Mouse (Mus musculus): ENCODE data around the gene Errfi1. TPM values are rescaled to one million over a fixed set of nuclear protein-coding genes. Genes with fewer than 3 reads are reported as not detected.
"Not testable (repeated sequence)": the region's sequence is repeated elsewhere in the genome, so short reads cannot be mapped to it uniquely, and the experiment has no call there.

Errfi1 gene
- polyA plus RNA-seq, 1 experiment from 2014 or later, result 70.2 TPM

GRCm38 (mm10) chr4:150896896-150897624 is 43.3 kb downstream of the Errfi1 start:
- no peak for ATAC-seq (ENCODE audit: low read depth)
- 91% methylated on average over 26 of the region's 26 CpGs for WGBS
- Histone ChIP-seq H3K9ac (replicated peaks; ENCODE audit: low read depth, low read length) (no peak overlapping the region), H3K27me3 (ENCODE audit: control insufficient read depth, insufficient read depth, low read length) (no peaks in the 10 kb centered on the region), H3K9me3 (ENCODE audit: control insufficient read depth, low read length) (no peaks in the 10 kb centered on the region), H3K4me2 (ENCODE audit: low read depth, low read length) (no peak overlapping the region), H3K27ac (ENCODE audit: low read depth, low read length) (no peak overlapping the region), H3K4me1 (ENCODE audit: control insufficient read depth, insufficient read depth, low read length) (no peaks in the 10 kb centered on the region), H3K4me3 (ENCODE audit: low read depth, low read length) (no peak overlapping the region), H3K36me3 (ENCODE audit: control insufficient read depth, insufficient read depth, low read length) (peaks cover 27% of the 10 kb centered on the region; the same call in 1 of the 2 replicates)

GRCm38 (mm10) chr4:150898716-150899365 is 45.1 kb downstream of the Errfi1 start:
- 58% methylated on average over 13 of the region's 13 CpGs for WGBS
- Histone ChIP-seq H3K4me3 (ENCODE audit: low read depth, low read length) (no peak overlapping the region), H3K4me1 (ENCODE audit: control insufficient read depth, insufficient read depth, low read length) (no peaks in the 10 kb centered on the region), H3K9ac (replicated peaks; ENCODE audit: low read depth, low read length) (no peak overlapping the region), H3K27ac (ENCODE audit: low read depth, low read length) (no peak overlapping the region), H3K9me3 (ENCODE audit: control insufficient read depth, low read length) (no peaks in the 10 kb centered on the region), H3K27me3 (ENCODE audit: control insufficient read depth, insufficient read depth, low read length) (no peaks in the 10 kb centered on the region), H3K4me2 (ENCODE audit: low read depth, low read length) (no peak overlapping the region), H3K36me3 (ENCODE audit: control insufficient read depth, insufficient read depth, low read length) (peaks cover 42% of the 10 kb centered on the region)
- peak; percentile 58; the same call in 1 of the 2 replicates for ATAC-seq (ENCODE audit: low read depth)

GRCm38 (mm10) chr4:150900486-150900885 is 46.8 kb downstream of the Errfi1 start:
- Histone ChIP-seq H3K9me3 (ENCODE audit: control insufficient read depth, low read length) (no peaks in the 10 kb centered on the region), H3K27ac (ENCODE audit: low read depth, low read length) (no peak overlapping the region), H3K36me3 (ENCODE audit: control insufficient read depth, insufficient read depth, low read length) (peaks cover 45% of the 10 kb centered on the region), H3K27me3 (ENCODE audit: control insufficient read depth, insufficient read depth, low read length) (no peaks in the 10 kb centered on the region), H3K4me3 (ENCODE audit: low read depth, low read length) (no peak overlapping the region), H3K4me1 (ENCODE audit: control insufficient read depth, insufficient read depth, low read length) (no peaks in the 10 kb centered on the region), H3K9ac (replicated peaks; ENCODE audit: low read depth, low read length) (no peak overlapping the region), H3K4me2 (ENCODE audit: low read depth, low read length) (no peak overlapping the region)
- WGBS, result 96% methylated on average over 13 of the region's 13 CpGs
- no peak for ATAC-seq (ENCODE audit: low read depth)

GRCm38 (mm10) chr4:150901651-150902050 is 47.9 kb downstream of the Errfi1 start:
- Histone ChIP-seq H3K9me3 (ENCODE audit: control insufficient read depth, low read length) (no peaks in the 10 kb centered on the region), H3K27me3 (ENCODE audit: control insufficient read depth, insufficient read depth, low read length) (no peaks in the 10 kb centered on the region), H3K4me1 (ENCODE audit: control insufficient read depth, insufficient read depth, low read length) (no peaks in the 10 kb centered on the region), H3K36me3 (ENCODE audit: control insufficient read depth, insufficient read depth, low read length) (peaks cover 46% of the 10 kb centered on the region), H3K4me2 (ENCODE audit: low read depth, low read length) (no peak overlapping the region), H3K27ac (ENCODE audit: low read depth, low read length) (no peak overlapping the region), H3K4me3 (ENCODE audit: low read depth, low read length) (no peak overlapping the region), H3K9ac (replicated peaks; ENCODE audit: low read depth, low read length) (no peak overlapping the region)
- 54% methylated on average over 9 of the region's 9 CpGs for WGBS
- ATAC-seq (ENCODE audit: low read depth), result no peak

GRCm38 (mm10) chr4:150902062-150902461 is 48.3 kb downstream of the Errfi1 start:
- ATAC-seq (ENCODE audit: low read depth), result no peak
- Histone ChIP-seq H3K27me3 (ENCODE audit: control insufficient read depth, insufficient read depth, low read length) (no peaks in the 10 kb centered on the region), H3K36me3 (ENCODE audit: control insufficient read depth, insufficient read depth, low read length) (peaks cover 42% of the 10 kb centered on the region), H3K9ac (replicated peaks; ENCODE audit: low read depth, low read length) (no peak overlapping the region), H3K4me2 (ENCODE audit: low read depth, low read length) (no peak overlapping the region), H3K4me1 (ENCODE audit: control insufficient read depth, insufficient read depth, low read length) (no peaks in the 10 kb centered on the region), H3K9me3 (ENCODE audit: control insufficient read depth, low read length) (no peaks in the 10 kb centered on the region), H3K4me3 (ENCODE audit: low read depth, low read length) (no peak overlapping the region), H3K27ac (ENCODE audit: low read depth, low read length) (no peak overlapping the region)
- WGBS, result 88% methylated on average over 12 of the region's 12 CpGs

GRCm38 (mm10) chr4:150903091-150903742 is 49.5 kb downstream of the Errfi1 start:
- Histone ChIP-seq H3K27me3 (ENCODE audit: control insufficient read depth, insufficient read depth, low read length) (no peaks in the 10 kb centered on the region), H3K4me2 (ENCODE audit: low read depth, low read length) (no peak overlapping the region), H3K27ac (ENCODE audit: low read depth, low read length) (no peak overlapping the region), H3K4me3 (ENCODE audit: low read depth, low read length) (no peak overlapping the region), H3K4me1 (ENCODE audit: control insufficient read depth, insufficient read depth, low read length) (no peaks in the 10 kb centered on the region), H3K9me3 (ENCODE audit: control insufficient read depth, low read length) (no peaks in the 10 kb centered on the region), H3K9ac (replicated peaks; ENCODE audit: low read depth, low read length) (no peak overlapping the region), H3K36me3 (ENCODE audit: control insufficient read depth, insufficient read depth, low read length) (peaks cover 33% of the 10 kb centered on the region)
- no peak for ATAC-seq (ENCODE audit: low read depth)
- WGBS, result 93% methylated on average over 14 of the region's 14 CpGs

GRCm38 (mm10) chr4:150907099-150907498 is 53.4 kb downstream of the Errfi1 start:
- Histone ChIP-seq H3K4me3 (ENCODE audit: low read depth, low read length) (no peak overlapping the region), H3K4me1 (ENCODE audit: control insufficient read depth, insufficient read depth, low read length) (peaks cover 7% of the 10 kb centered on the region; the same call in 1 of the 2 replicates), H3K9me3 (ENCODE audit: control insufficient read depth, low read length) (no peaks in the 10 kb centered on the region), H3K36me3 (ENCODE audit: control insufficient read depth, insufficient read depth, low read length) (peaks cover 20% of the 10 kb centered on the region), H3K4me2 (ENCODE audit: low read depth, low read length) (no peak overlapping the region), H3K27me3 (ENCODE audit: control insufficient read depth, insufficient read depth, low read length) (no peaks in the 10 kb centered on the region), H3K27ac (ENCODE audit: low read depth, low read length) (no peak overlapping the region), H3K9ac (replicated peaks; ENCODE audit: low read depth, low read length) (no peak overlapping the region)
- WGBS, result 96% methylated on average over 8 of the region's 8 CpGs
- ATAC-seq (ENCODE audit: low read depth), result no peak

GRCm38 (mm10) chr4:150908512-150908911 is 54.8 kb downstream of the Errfi1 start:
- not testable (repeated sequence) for H3K27me3 ChIP-seq (ENCODE audit: control insufficient read depth, insufficient read depth, low read length); H3K9ac ChIP-seq (replicated peaks; ENCODE audit: low read depth, low read length); ATAC-seq (ENCODE audit: low read depth); H3K27ac ChIP-seq (ENCODE audit: low read depth, low read length); H3K36me3 ChIP-seq (ENCODE audit: control insufficient read depth, insufficient read depth, low read length); H3K4me1 ChIP-seq (ENCODE audit: control insufficient read depth, insufficient read depth, low read length); H3K9me3 ChIP-seq (ENCODE audit: control insufficient read depth, low read length); H3K4me3 ChIP-seq (ENCODE audit: low read depth, low read length)
- peak overlapping the region; percentile 78; the same call in 1 of the 2 replicates for H3K4me2 ChIP-seq (ENCODE audit: low read depth, low read length)
- WGBS, result 84% methylated on average over 5 of the region's 5 CpGs

Data from neural tube, embryonic 14.5 days (tissue).